Mouse (Mus musculus) lung, embryonic 15.5 days (tissue): ENCODE data around the gene Pou3f3. TPM values are rescaled to one million over a fixed set of nuclear protein-coding genes. Genes with fewer than 3 reads are reported as not detected.

Experiments
- ATAC-seq: fragments of 200-750 bp; cut with Nextera tagmentation; 2 replicates; pipeline ENCODE4 v1.8.0; 2017; ENCODE audit warnings: moderate number of reproducible peaks, borderline replicate concordance; ENCODE audit not compliant: low FRiP score, low TSS enrichment; ENCODE audit errors: extremely low read depth
- H3K27ac ChIP-seq: fragments of 300-500 bp; sonication (generic); 2 replicates; pipeline ENCODE4 v1.5.1; 2015; ENCODE audit warnings: moderate library complexity, mild to moderate bottlenecking, inconsistent platforms
- H3K27me3 ChIP-seq: fragments of 300-500 bp; sonication (generic); 2 replicates; pipeline ENCODE4 v1.6.1; 2015; ENCODE audit warnings: inconsistent platforms
- H3K36me3 ChIP-seq: fragments of 300-500 bp; sonication (generic); 2 replicates; pipeline ENCODE4 v1.6.1; 2015; ENCODE audit warnings: inconsistent platforms
- H3K4me1 ChIP-seq: fragments of 300-500 bp; sonication (generic); 2 replicates; pipeline ENCODE4 v1.6.1; 2015; ENCODE audit warnings: inconsistent platforms
- H3K4me2 ChIP-seq: fragments of 300-500 bp; sonication (generic); 2 replicates; pipeline ENCODE4 v1.6.1; 2015; ENCODE audit warnings: inconsistent platforms, mild to moderate bottlenecking, moderate library complexity
- H3K4me3 ChIP-seq: fragments of 300-500 bp; sonication (generic); 2 replicates; pipeline ENCODE4 v1.5.1; 2015; ENCODE audit warnings: mild to moderate bottlenecking, inconsistent platforms
- H3K9ac ChIP-seq: fragments of 300-500 bp; sonication (generic); 2 replicates; pipeline ENCODE4 v1.6.1; 2015; ENCODE audit warnings: inconsistent platforms
- H3K9me3 ChIP-seq: fragments of 300-500 bp; sonication (generic); 2 replicates; pipeline ENCODE4 v1.6.1; 2016; ENCODE audit warnings: inconsistent platforms
- WGBS: fragments of 180-500 bp; shearing (Covaris S2); methylation state at CpG from one replicate; pipeline ENCODE4 v1.1.7; 2015; 5-methylcytosine and 5-hydroxymethylcytosine counted together
- polyA plus RNA-seq: library from polyadenylated mRNA; unstranded; fragments of >200 nt; fragmentation: Nextera tagmentation; extraction: Ambion mirVana; gene quantifications from 2 replicates; pipeline ENCODE4 v1.2.1, GENCODE M21; 2015

Pou3f3 gene
- polyA plus RNA-seq, 1 experiment from 2014 or later = 0.32 TPM

DNA sequence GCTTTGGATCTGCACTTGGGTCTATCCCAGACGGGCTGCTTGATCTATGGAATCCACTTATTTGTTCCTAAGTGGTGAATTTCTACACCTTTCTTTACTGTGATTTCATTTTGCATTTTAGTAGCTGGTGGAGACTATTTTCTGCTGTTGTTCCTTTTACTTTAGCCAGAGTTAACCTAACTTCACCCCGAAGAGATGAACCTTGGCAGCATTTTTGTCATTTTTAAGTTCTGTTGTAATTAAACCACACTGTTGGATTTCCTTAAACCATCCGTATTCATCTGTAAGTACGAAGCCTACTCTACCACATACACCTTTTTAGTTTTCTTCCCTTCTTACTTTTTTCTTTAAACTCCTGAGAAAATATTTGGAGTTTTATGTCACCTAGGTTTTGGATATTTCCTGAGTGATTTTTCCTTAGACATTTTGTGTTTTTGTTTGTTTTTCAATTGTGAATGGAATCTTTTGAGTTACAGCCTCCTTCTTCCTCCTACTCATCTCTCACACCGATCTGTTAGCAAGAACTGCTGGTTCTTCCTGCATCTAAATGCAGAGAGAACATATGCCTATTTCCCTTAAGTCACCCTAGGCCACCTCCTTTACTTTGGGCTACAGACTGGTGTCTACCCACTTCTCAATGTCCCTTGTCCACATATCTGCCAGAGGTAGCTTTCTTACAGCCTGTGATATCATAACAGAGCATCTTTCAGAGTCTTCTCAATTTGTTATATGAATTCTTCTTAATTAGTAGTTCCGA lies 54.1 kb downstream of the Pou3f3 start:
- H3K27ac ChIP-seq = no peak overlapping the region
- no peaks in the 10 kb centered on the region for H3K9me3 ChIP-seq
- ATAC-seq = no peak
- WGBS = 76% methylated on average over 6 of the region's 6 CpGs
- no peaks in the 10 kb centered on the region for H3K27me3 ChIP-seq
- no peaks in the 10 kb centered on the region for H3K4me1 ChIP-seq
- no peak overlapping the region for H3K4me3 ChIP-seq
- H3K9ac ChIP-seq = no peak overlapping the region
- H3K4me2 ChIP-seq = no peak overlapping the region
- H3K36me3 ChIP-seq = no peaks in the 10 kb centered on the region

Other genes with a start within 250 kb of the Pou3f3 start
- 46.6 and 47.2 TPM in 2 replicates for gene Mrps9, start 155.5 kb downstream of the Pou3f3 start, polyA plus RNA-seq